Mouse (Mus musculus) ES-E14 (cell line): ENCODE measurements around the gene Sae1. TPM values are rescaled to one million over a fixed set of nuclear protein-coding genes. Genes with fewer than 3 reads are reported as not detected.

Source experiments
- DNase-seq: peaks from one replicate; pipeline ENCODE4 v3.0.0-alpha.2; 2013; ENCODE audit warnings: low read depth, low spot score
- H3K27ac ChIP-seq: 2 replicates; pipeline ENCODE4 v1.5.1; 2012; ENCODE audit warnings: low read depth, mild to moderate bottlenecking, low read length, moderate library complexity, mixed read lengths; ENCODE audit not compliant: poor library complexity, insufficient read depth, severe bottlenecking
- H3K36me3 ChIP-seq: 2 replicates; pipeline ENCODE4 v1.6.1; 2012; ENCODE audit warnings: mild to moderate bottlenecking, low read length, moderate library complexity, mixed read lengths; ENCODE audit not compliant: control insufficient read depth, poor library complexity, insufficient read depth, severe bottlenecking
- H3K4me1 ChIP-seq, 2 experiments: fragments of 150-350 bp in 1 of 2; sonication (generic) in 1 of 2; 2 replicates each; pipeline ENCODE4 v1.6.1; 2012; ENCODE audit warnings: low read length in 2 of 2, mild to moderate bottlenecking in 1 of 2, mixed read lengths in 1 of 2; ENCODE audit not compliant: control insufficient read depth in 2 of 2, insufficient read depth in 2 of 2, poor library complexity in 1 of 2
- H3K4me3 ChIP-seq, 2 experiments: fragments of 150-350 bp in 1 of 2; sonication (generic) in 1 of 2; 2 replicates each; pipeline ENCODE4 v1.5.1; 2012; ENCODE audit warnings: low read length in 2 of 2, low read depth in 1 of 2, mild to moderate bottlenecking in 1 of 2, mixed read lengths in 1 of 2; ENCODE audit not compliant: insufficient read depth in 1 of 2, poor library complexity in 1 of 2, severe bottlenecking in 1 of 2
- H3K9ac ChIP-seq: 2 replicates; pipeline ENCODE4 v1.6.1; 2012; ENCODE audit warnings: low read depth, mild to moderate bottlenecking, low read length, mixed read lengths; ENCODE audit not compliant: poor library complexity, insufficient read depth, severe bottlenecking
- H3K9me3 ChIP-seq: fragments of 150-350 bp; sonication (generic); 2 replicates; pipeline ENCODE4 v1.6.1; 2012; ENCODE audit warnings: low read depth, mild to moderate bottlenecking, low read length; ENCODE audit not compliant: control insufficient read depth, insufficient read depth
- CHD2 ChIP-seq: IDR thresholded peaks from 2 replicates; pipeline ENCODE4 v1.6.1; 2014; ENCODE audit warnings: mild to moderate bottlenecking, low read depth, low read length, inconsistent platforms
- HCFC1 ChIP-seq: IDR thresholded peaks from 2 replicates; pipeline ENCODE4 v1.6.1; 2012; ENCODE audit warnings: low read length, inconsistent platforms, borderline replicate concordance; ENCODE audit not compliant: insufficient read depth
- ZNF384 ChIP-seq: IDR thresholded peaks from 2 replicates; pipeline ENCODE4 v1.6.1; 2012; ENCODE audit warnings: low read depth, low read length, inconsistent platforms
- in situ Hi-C, 2 experiments: fragments of 600-800 bp; cut with MboI; formaldehyde crosslinking; loops; one replicate each; pipeline ENCODE4 v1.15.1; 2025; ENCODE audit warnings: low sequenced_read_pairs in 2 of 2, inconsistent platforms in 1 of 2; ENCODE audit not compliant: unreplicated experiment in 2 of 2
- total RNA-seq: library from RNA; depleted of rRNA; stranded (reverse); fragments of 300-350 nt; gene quantifications from 2 replicates; pipeline ENCODE4 v1.2.3, GENCODE M21; 2012; rRNA removed

Gene Sae1
- total RNA-seq, 1 experiment = 213 TPM

- Histone ChIP-seq H3K4me1 (peaks cover 0 to 4% of the 10 kb centered on the region in 2 experiments; a peak in 1 of 4 replicates), H3K27ac (peak within 1 kb of the TSS; percentile 71), H3K36me3 (peaks cover 20% of the 10 kb centered on the region), H3K9ac (peak within 1 kb of the TSS; percentile 76), H3K9me3 (no peaks in the 10 kb centered on the region), H3K4me3 (peak within 1 kb of the TSS; percentile 82 to 89)
- TF ChIP-seq CHD2 = no peak
- TF ChIP-seq HCFC1 = peak; percentile 9; the same call in 1 of the 2 replicates
- in situ Hi-C loops = loop anchor here in 1 of 2 experiments (25.0 kb wide), 1 partner anchor 311 kb away; the partner anchor contains the start of gene Ehd2
- DNase-seq = peak; percentile 90
Observed at GRCm38 (mm10) chr7:16273081-16273765, 114.4 kb downstream of the Sae1 start, which contains the start of gene Inafm1. Gene Inafm1, minus strand, starts transcription at chr7:16273617.

GRCm38 (mm10) chr7:16272681-16273080 is 114.9 kb downstream of the Sae1 start:
- in situ Hi-C loops = loop anchor here in 1 of 2 experiments (25.0 kb wide), 1 partner anchor 310 kb away; the partner anchor contains the start of gene Ehd2
- H3K4me1 ChIP-seq = peaks cover 0 to 4% of the 10 kb centered on the region in 2 experiments; a peak in 1 of 4 replicates
- H3K27ac ChIP-seq = 0 out of 2 replicates have a peak overlapping the region, but pooled peaks have one; percentile 34
- peaks cover 19% of the 10 kb centered on the region for H3K36me3 ChIP-seq
- peak overlapping the region; percentile 82 to 89 for H3K4me3 ChIP-seq
- no peaks in the 10 kb centered on the region for H3K9me3 ChIP-seq
- TF ChIP-seq CHD2 (no peak), HCFC1 (0 out of 2 replicates have a peak, but pooled peaks have one; percentile 9)
- H3K9ac ChIP-seq = peak overlapping the region; percentile 74
- DNase-seq = no peak

- Histone ChIP-seq H3K4me3 (no peak overlapping the region), H3K4me1 (peaks cover 0 to 4% of the 10 kb centered on the region in 2 experiments; a peak in 1 of 4 replicates), H3K36me3 (peaks cover 12% of the 10 kb centered on the region), H3K27ac (no peak overlapping the region), H3K9me3 (no peaks in the 10 kb centered on the region), H3K9ac (no peak overlapping the region)
- DNase-seq = no peak
- TF ChIP-seq ZNF384 (no peak), CHD2 (no peak)
- in situ Hi-C loops = loop anchor here in 1 of 2 experiments (25.0 kb wide), 1 partner anchor 309 kb away; the partner anchor contains the start of gene Ehd2
Observed at GRCm38 (mm10) chr7:16271139-16271538, 116.5 kb downstream of the Sae1 start.

Other genes starting within 250 kb of the Sae1 start
- 2.6 and 3.8 TPM in 2 replicates for gene Meis3, start 212.7 kb downstream of the Sae1 start, total RNA-seq
- 8.6 and 11.0 TPM in 2 replicates for gene Dhx34, start 165.8 kb downstream of the Sae1 start, total RNA-seq
- 0.05 and 0.13 TPM in 2 replicates for gene C5ar2, start 143.7 kb downstream of the Sae1 start, total RNA-seq
- not detected in 2 replicates for gene C5ar1, start 128.3 kb downstream of the Sae1 start, total RNA-seq
- 2.1 TPM in 2 replicates for gene Inafm1, start 114.2 kb downstream of the Sae1 start, total RNA-seq
- 53.9 and 70.3 TPM in 2 replicates for gene Ccdc9, start 101.0 kb downstream of the Sae1 start, total RNA-seq
- gene Bbc3, start 79.4 kb downstream of the Sae1 start, total RNA-seq = 21.9 and 34.9 TPM in 2 replicates
- 43.7 and 43.9 TPM in 2 replicates for gene Zc3h4, start 13.1 kb upstream of the Sae1 start, total RNA-seq
- 82.7 and 117 TPM in 2 replicates for gene Tmem160, start 65.0 kb upstream of the Sae1 start, total RNA-seq
- gene Npas1, start 89.9 kb upstream of the Sae1 start, total RNA-seq = 0.22 and 0.48 TPM in 2 replicates
- 43.0 and 46.6 TPM in 2 replicates for gene Arhgap35, start 227.2 kb upstream of the Sae1 start, total RNA-seq